ENCODE assay signal across 8 mouse cellular contexts in the genomic region with DNA sequence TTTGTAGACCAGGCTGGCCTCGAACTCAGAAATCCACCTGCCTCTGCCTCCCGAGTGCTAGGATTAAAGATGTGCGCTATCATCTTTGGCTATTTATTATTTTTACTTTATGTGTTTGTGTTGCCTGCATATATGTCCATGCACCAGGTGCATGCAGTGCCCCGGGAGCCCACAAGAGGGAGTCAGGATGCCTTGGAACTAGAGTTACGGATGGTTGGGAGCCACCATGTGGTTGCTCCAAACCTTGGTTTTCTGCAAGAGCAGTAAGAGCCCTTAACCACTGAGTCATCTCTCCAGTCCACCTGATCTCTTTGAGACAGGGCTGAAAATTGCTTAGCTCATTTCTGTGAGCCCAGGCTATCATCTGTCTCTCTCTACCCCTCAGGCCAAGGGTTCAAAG. TPM values are rescaled to one million over a fixed set of nuclear protein-coding genes. Genes with fewer than 3 reads are reported as not detected.
DNase-seq lines count a peak whose midpoint lies in the region; ATAC-seq and TF ChIP-seq lines count a peak whose summit lies in the region.

No protein-coding gene starts in this region.

- no peaks in the 10 kb centered on the region for H3K36me3 ChIP-seq in embryonic facial prominence, embryonic 11.5 days (replicated peaks; ENCODE audit: control insufficient read depth, insufficient read depth, low read depth, low read length)
- H3K36me3 ChIP-seq in liver, embryonic 13.5 days, result no peaks in the 10 kb centered on the region
- H3K36me3 ChIP-seq in neural tube, embryonic 13.5 days, result no peaks in the 10 kb centered on the region
- no peaks in the 10 kb centered on the region for H3K36me3 ChIP-seq in stomach, postnatal 0 days (ENCODE audit: control insufficient read depth, insufficient read depth, low read length)

- peak; percentile 99 for TF ChIP-seq CTCF in stomach, postnatal 0 days (IDR thresholded peaks at IDR 0.05; ENCODE audit: low read depth)

- H3K27me3 ChIP-seq in embryonic facial prominence, embryonic 11.5 days (ENCODE audit: control insufficient read depth, insufficient read depth, low read length), result no peaks in the 10 kb centered on the region
- H3K27me3 ChIP-seq in liver, embryonic 13.5 days, result no peaks in the 10 kb centered on the region
- no peaks in the 10 kb centered on the region for H3K27me3 ChIP-seq in neural tube, embryonic 13.5 days
- no peaks in the 10 kb centered on the region for H3K27me3 ChIP-seq in stomach, postnatal 0 days (ENCODE audit: control insufficient read depth, insufficient read depth, low read length)

- H3K4me3 ChIP-seq in embryonic facial prominence, embryonic 11.5 days (ENCODE audit: low read depth, low read length), result no peak overlapping the region
- H3K4me3 ChIP-seq in liver, embryonic 13.5 days (replicated peaks), result no peak overlapping the region
- no peak overlapping the region for H3K4me3 ChIP-seq in neural tube, embryonic 13.5 days
- H3K4me3 ChIP-seq in stomach, postnatal 0 days (ENCODE audit: low read depth, low read length), result no peak overlapping the region

- ATAC-seq in embryonic facial prominence, embryonic 11.5 days (replicated peaks; ENCODE audit: insufficient number of reproducible peaks, low FRiP score, low TSS enrichment, low read depth), result no peak
- peak; percentile 81 for ATAC-seq in liver, embryonic 13.5 days (ENCODE audit: low read depth)
- peak; percentile 37 for ATAC-seq in neural tube, embryonic 13.5 days (ENCODE audit: low read depth)
- ATAC-seq in stomach, postnatal 0 days (ENCODE audit: low FRiP score, low TSS enrichment), result peak; percentile 83

- H3K9ac ChIP-seq in embryonic facial prominence, embryonic 11.5 days (replicated peaks; ENCODE audit: low read length), result no peak overlapping the region
- H3K9ac ChIP-seq in liver, embryonic 13.5 days, result no peak overlapping the region; the same call in 1 of the 2 replicates
- H3K9ac ChIP-seq in neural tube, embryonic 13.5 days, result no peak overlapping the region
- H3K9ac ChIP-seq in stomach, postnatal 0 days (ENCODE audit: low read length), result no peak overlapping the region

- no peaks in the 10 kb centered on the region for H3K9me3 ChIP-seq in embryonic facial prominence, embryonic 11.5 days (replicated peaks; ENCODE audit: control insufficient read depth, low read length)
- no peaks in the 10 kb centered on the region for H3K9me3 ChIP-seq in liver, embryonic 13.5 days (replicated peaks)
- H3K9me3 ChIP-seq in neural tube, embryonic 13.5 days, result no peaks in the 10 kb centered on the region
- no peaks in the 10 kb centered on the region for H3K9me3 ChIP-seq in stomach, postnatal 0 days (ENCODE audit: control insufficient read depth, low read length)

- no peak overlapping the region for H3K27ac ChIP-seq in embryonic facial prominence, embryonic 11.5 days (replicated peaks; ENCODE audit: low read depth, low read length)
- H3K27ac ChIP-seq in liver, embryonic 13.5 days, result 0 out of 2 replicates have a peak overlapping the region, but pooled peaks have one; percentile 29
- H3K27ac ChIP-seq in neural tube, embryonic 13.5 days (replicated peaks), result no peak overlapping the region
- H3K27ac ChIP-seq in stomach, postnatal 0 days (replicated peaks), result no peak overlapping the region

- no peaks in the 10 kb centered on the region for H3K4me1 ChIP-seq in embryonic facial prominence, embryonic 11.5 days (ENCODE audit: control insufficient read depth, insufficient read depth, low read length)
- H3K4me1 ChIP-seq in liver, embryonic 13.5 days (replicated peaks), result peaks cover 9% of the 10 kb centered on the region
- H3K4me1 ChIP-seq in neural tube, embryonic 13.5 days (replicated peaks), result no peaks in the 10 kb centered on the region
- no peaks in the 10 kb centered on the region for H3K4me1 ChIP-seq in stomach, postnatal 0 days (replicated peaks; ENCODE audit: control insufficient read depth, insufficient read depth)

- no peak overlapping the region for H3K4me2 ChIP-seq in embryonic facial prominence, embryonic 11.5 days (ENCODE audit: low read depth, low read length)
- H3K4me2 ChIP-seq in liver, embryonic 13.5 days, result no peak overlapping the region
- no peak overlapping the region for H3K4me2 ChIP-seq in neural tube, embryonic 13.5 days
- no peak overlapping the region for H3K4me2 ChIP-seq in stomach, postnatal 0 days (replicated peaks; ENCODE audit: low read depth)

- no peak for TF ChIP-seq EP300 in stomach, postnatal 0 days (optimal IDR thresholded peaks at IDR 0.05)

- WGBS in embryonic facial prominence, embryonic 11.5 days, result 6% methylated on average over 5 of the region's 5 CpGs
- WGBS in liver, embryonic 13.5 days (ENCODE audit: insufficient replicate concordance), result 1% methylated on average over 5 of the region's 5 CpGs
- WGBS in neural tube, embryonic 13.5 days, result 1% methylated on average over 5 of the region's 5 CpGs
- WGBS in stomach, postnatal 0 days, result 0% methylated on average over 5 of the region's 5 CpGs

- peak; percentile 77 for DNase-seq in A20 (ENCODE audit: low read depth, low spot score)
- DNase-seq in adrenal gland, postnatal 14 days, result peak; percentile 91
- peak; percentile 93 for DNase-seq in embryonic facial prominence, embryonic 11.5 days (ENCODE audit: low spot score)
- DNase-seq in heart, adult 9 months (ENCODE audit: low spot score in 2 of 2), result peak; percentile 49 to 77
- DNase-seq in kidney, postnatal 10 days, result peak; percentile 92
- DNase-seq in liver, embryonic 13.5 days, result peak; percentile 86
- DNase-seq in stomach, postnatal 0 days (ENCODE audit: low spot score), result peak; percentile 95

RNA-seq across cellular contexts. Expression of a gene that starts 7.0 kb away (rescaled TPM):
- total RNA-seq in adrenal gland, postnatal 14 days (2021), result 38.0 and 50.4 TPM in 2 replicates
- 12.4 and 15.7 TPM in 2 replicates for polyA plus RNA-seq in embryonic facial prominence, embryonic 11.5 days (2014; fragmentation: Nextera tagmentation; extraction: Ambion mirVana)
- polyA plus RNA-seq in liver, embryonic 13.5 days (2015; fragmentation: Nextera tagmentation; extraction: Ambion mirVana), result 15.8 and 21.9 TPM in 2 replicates
- polyA plus RNA-seq in neural tube, embryonic 13.5 days (2015; fragmentation: Nextera tagmentation; extraction: Ambion mirVana), result 21.5 and 22.1 TPM in 2 replicates
- polyA plus RNA-seq in stomach, postnatal 0 days (2015; fragmentation: Nextera tagmentation; extraction: Ambion mirVana), result 10.7 and 10.8 TPM in 2 replicates

RNA-seq across cellular contexts. Expression of a gene that starts 16.6 kb away (rescaled TPM):
- total RNA-seq in adrenal gland, postnatal 14 days (2021), result 104 and 113 TPM in 2 replicates
- polyA plus RNA-seq in embryonic facial prominence, embryonic 11.5 days (2014; fragmentation: Nextera tagmentation; extraction: Ambion mirVana), result 69.6 and 75.6 TPM in 2 replicates
- polyA plus RNA-seq in liver, embryonic 13.5 days (2015; fragmentation: Nextera tagmentation; extraction: Ambion mirVana), result 249 and 260 TPM in 2 replicates
- 28.9 and 29.7 TPM in 2 replicates for polyA plus RNA-seq in neural tube, embryonic 13.5 days (2015; fragmentation: Nextera tagmentation; extraction: Ambion mirVana)
- polyA plus RNA-seq in stomach, postnatal 0 days (2015; fragmentation: Nextera tagmentation; extraction: Ambion mirVana), result 368 and 396 TPM in 2 replicates

RNA-seq across cellular contexts. Expression of a gene that starts 26.9 kb away (rescaled TPM):
- 33.9 and 40.5 TPM in 2 replicates for total RNA-seq in adrenal gland, postnatal 14 days (2021)
- 13.5 and 15.8 TPM in 2 replicates for polyA plus RNA-seq in embryonic facial prominence, embryonic 11.5 days (2014; fragmentation: Nextera tagmentation; extraction: Ambion mirVana)
- 99.0 and 99.7 TPM in 2 replicates for polyA plus RNA-seq in liver, embryonic 13.5 days (2015; fragmentation: Nextera tagmentation; extraction: Ambion mirVana)
- 19.8 and 24.1 TPM in 2 replicates for polyA plus RNA-seq in neural tube, embryonic 13.5 days (2015; fragmentation: Nextera tagmentation; extraction: Ambion mirVana)
- polyA plus RNA-seq in stomach, postnatal 0 days (2015; fragmentation: Nextera tagmentation; extraction: Ambion mirVana), result 20.2 and 22.2 TPM in 2 replicates

RNA-seq across cellular contexts. Expression of a gene that starts 32.2 kb away (rescaled TPM):
- total RNA-seq in adrenal gland, postnatal 14 days (2021), result 257 TPM in 2 replicates
- polyA plus RNA-seq in embryonic facial prominence, embryonic 11.5 days (2014; fragmentation: Nextera tagmentation; extraction: Ambion mirVana), result 503 and 527 TPM in 2 replicates
- 235 and 254 TPM in 2 replicates for polyA plus RNA-seq in liver, embryonic 13.5 days (2015; fragmentation: Nextera tagmentation; extraction: Ambion mirVana)
- polyA plus RNA-seq in neural tube, embryonic 13.5 days (2015; fragmentation: Nextera tagmentation; extraction: Ambion mirVana), result 352 and 360 TPM in 2 replicates
- polyA plus RNA-seq in stomach, postnatal 0 days (2015; fragmentation: Nextera tagmentation; extraction: Ambion mirVana), result 143 and 146 TPM in 2 replicates

RNA-seq across cellular contexts. Expression of a gene that starts 40.4 kb away (rescaled TPM):
- 204 and 217 TPM in 2 replicates for total RNA-seq in adrenal gland, postnatal 14 days (2021)
- polyA plus RNA-seq in embryonic facial prominence, embryonic 11.5 days (2014; fragmentation: Nextera tagmentation; extraction: Ambion mirVana), result 95.1 and 96.7 TPM in 2 replicates
- polyA plus RNA-seq in liver, embryonic 13.5 days (2015; fragmentation: Nextera tagmentation; extraction: Ambion mirVana), result 76.9 and 82.6 TPM in 2 replicates
- polyA plus RNA-seq in neural tube, embryonic 13.5 days (2015; fragmentation: Nextera tagmentation; extraction: Ambion mirVana), result 140 and 148 TPM in 2 replicates
- 136 and 137 TPM in 2 replicates for polyA plus RNA-seq in stomach, postnatal 0 days (2015; fragmentation: Nextera tagmentation; extraction: Ambion mirVana)
